Mouse (Mus musculus) neural tube, embryonic 14.5 days (tissue): ENCODE data around the gene Cmtm4. TPM values are rescaled to one million over a fixed set of nuclear protein-coding genes. Genes with fewer than 3 reads are reported as not detected.

Experiments used
- ATAC-seq: fragments of 200-750 bp; cut with Nextera tagmentation; 2 replicates; pipeline ENCODE4 v1.8.0; 2017; ENCODE audit warnings: low read depth, mild to moderate bottlenecking, moderate TSS enrichment, moderate library complexity
- H3K27ac ChIP-seq: fragments of 300-500 bp; sonication (generic); 2 replicates; pipeline ENCODE4 v1.5.1; 2014; ENCODE audit warnings: low read depth, mild to moderate bottlenecking, control low read depth, low read length, moderate library complexity, mixed read lengths
- H3K27me3 ChIP-seq: fragments of 300-500 bp; sonication (generic); 2 replicates; pipeline ENCODE4 v1.6.1; 2014; ENCODE audit warnings: low read length; ENCODE audit not compliant: control insufficient read depth, insufficient read depth
- H3K36me3 ChIP-seq: fragments of 300-500 bp; sonication (generic); 2 replicates; pipeline ENCODE4 v1.6.1; 2014; ENCODE audit warnings: low read length, mixed read lengths; ENCODE audit not compliant: control insufficient read depth, insufficient read depth
- H3K4me1 ChIP-seq: fragments of 300-500 bp; sonication (generic); 2 replicates; pipeline ENCODE4 v1.6.1; 2014; ENCODE audit warnings: low read length; ENCODE audit not compliant: control insufficient read depth, insufficient read depth
- H3K4me2 ChIP-seq: fragments of 300-500 bp; sonication (generic); 2 replicates; pipeline ENCODE4 v1.6.1; 2014; ENCODE audit warnings: mild to moderate bottlenecking, low read depth, low read length, control low read depth
- H3K4me3 ChIP-seq: fragments of 300-500 bp; sonication (generic); 2 replicates; pipeline ENCODE4 v1.5.1; 2014; ENCODE audit warnings: low read depth, low read length, control low read depth, mixed read lengths
- H3K9ac ChIP-seq: fragments of 300-500 bp; sonication (generic); replicated peaks from 2 replicates; pipeline ENCODE4 v1.6.1; 2014; ENCODE audit warnings: low read depth, mild to moderate bottlenecking, control low read depth, low read length, mixed read lengths
- H3K9me3 ChIP-seq: fragments of 300-500 bp; sonication (generic); 2 replicates; pipeline ENCODE4 v1.6.1; 2016; ENCODE audit warnings: low read length; ENCODE audit not compliant: control insufficient read depth
- WGBS: fragments of 180-500 bp; shearing (Covaris S2); extraction: QIAGEN DNeasy Blood & Tissue Kit; methylation state at CpG from one replicate; pipeline ENCODE4 v1.1.7; 2014; 5-methylcytosine and 5-hydroxymethylcytosine counted together
- polyA plus RNA-seq: library from polyadenylated mRNA; unstranded; fragments of >200 nt; fragmentation: Nextera tagmentation; extraction: Ambion mirVana; gene quantifications from 2 replicates; pipeline ENCODE4 v1.2.1, GENCODE M21; 2014

The Cmtm4 gene
- polyA plus RNA-seq, 1 experiment from 2014 or later = 3.9 TPM

- no peak overlapping the region for H3K4me3 ChIP-seq
- peaks cover 10% of the 10 kb centered on the region; the same call in 1 of the 2 replicates for H3K4me1 ChIP-seq
- no peaks in the 10 kb centered on the region for H3K9me3 ChIP-seq
- H3K36me3 ChIP-seq = no peaks in the 10 kb centered on the region
- no peaks in the 10 kb centered on the region for H3K27me3 ChIP-seq
- H3K9ac ChIP-seq = no peak overlapping the region
- H3K27ac ChIP-seq = no peak overlapping the region
- H3K4me2 ChIP-seq = no peak overlapping the region
- WGBS = 77% methylated on average over 11 of the region's 11 CpGs
- no peak for ATAC-seq
Observed at GRCm38 (mm10) chr8:104373779-104374178, 21.8 kb downstream of the Cmtm4 start.

GRCm38 (mm10) chr8:104371121-104371520 lies 24.5 kb downstream of the Cmtm4 start:
- 89% methylated on average over 6 of the region's 6 CpGs for WGBS
- Histone ChIP-seq H3K9me3 (no peaks in the 10 kb centered on the region), H3K27me3 (no peaks in the 10 kb centered on the region), H3K27ac (no peak overlapping the region), H3K4me1 (peaks cover 19% of the 10 kb centered on the region; the same call in 1 of the 2 replicates), H3K36me3 (no peaks in the 10 kb centered on the region), H3K4me2 (no peak overlapping the region), H3K9ac (no peak overlapping the region), H3K4me3 (no peak overlapping the region)
- ATAC-seq = no peak

GRCm38 (mm10) chr8:104370071-104370470 lies 25.5 kb downstream of the Cmtm4 start:
- Histone ChIP-seq H3K4me2 (no peak overlapping the region), H3K4me3 (no peak overlapping the region), H3K9ac (no peak overlapping the region), H3K9me3 (no peaks in the 10 kb centered on the region), H3K27ac (no peak overlapping the region), H3K4me1 (peaks cover 13% of the 10 kb centered on the region; the same call in 1 of the 2 replicates), H3K27me3 (no peaks in the 10 kb centered on the region), H3K36me3 (no peaks in the 10 kb centered on the region)
- no peak for ATAC-seq
- 57% methylated on average over 6 of the region's 6 CpGs for WGBS

- Histone ChIP-seq H3K4me2 (no peak overlapping the region), H3K4me1 (0 out of 2 replicates have a peak, but pooled peaks cover 9% of the 10 kb centered on the region), H3K4me3 (no peak overlapping the region), H3K36me3 (no peaks in the 10 kb centered on the region), H3K27me3 (no peaks in the 10 kb centered on the region), H3K9me3 (no peaks in the 10 kb centered on the region), H3K27ac (no peak overlapping the region), H3K9ac (no peak overlapping the region)
- 82% methylated on average over 12 of the region's 12 CpGs for WGBS
- ATAC-seq = no peak
Observed at GRCm38 (mm10) chr8:104369591-104369990, 26.0 kb downstream of the Cmtm4 start.

- Histone ChIP-seq H3K4me1 (0 out of 2 replicates have a peak, but pooled peaks cover 9% of the 10 kb centered on the region), H3K9me3 (no peaks in the 10 kb centered on the region), H3K27me3 (no peaks in the 10 kb centered on the region), H3K9ac (no peak overlapping the region), H3K27ac (no peak overlapping the region), H3K4me2 (no peak overlapping the region), H3K36me3 (no peaks in the 10 kb centered on the region), H3K4me3 (no peak overlapping the region)
- 18% methylated on average over 5 of the region's 5 CpGs for WGBS
- ATAC-seq = peak; percentile 52; the same call in 1 of the 2 replicates
Observed at GRCm38 (mm10) chr8:104367398-104367797, 28.2 kb downstream of the Cmtm4 start.

GRCm38 (mm10) chr8:104365695-104366094 lies 29.9 kb downstream of the Cmtm4 start:
- no peaks in the 10 kb centered on the region for H3K27me3 ChIP-seq
- H3K9me3 ChIP-seq = no peaks in the 10 kb centered on the region
- H3K4me3 ChIP-seq = no peak overlapping the region
- 90% methylated on average over 9 of the region's 9 CpGs for WGBS
- no peak for ATAC-seq
- H3K9ac ChIP-seq = no peak overlapping the region
- 0 out of 2 replicates have a peak, but pooled peaks cover 9% of the 10 kb centered on the region for H3K4me1 ChIP-seq
- H3K27ac ChIP-seq = no peak overlapping the region
- H3K4me2 ChIP-seq = no peak overlapping the region
- H3K36me3 ChIP-seq = no peaks in the 10 kb centered on the region

- H3K4me2 ChIP-seq = no peak overlapping the region
- H3K4me3 ChIP-seq = no peak overlapping the region
- WGBS = 75% methylated on average over 15 of the region's 15 CpGs
- no peaks in the 10 kb centered on the region for H3K27me3 ChIP-seq
- no peaks in the 10 kb centered on the region for H3K4me1 ChIP-seq
- H3K9ac ChIP-seq = no peak overlapping the region
- H3K9me3 ChIP-seq = no peaks in the 10 kb centered on the region
- H3K36me3 ChIP-seq = no peaks in the 10 kb centered on the region; the same call in none of the 2 replicates
- ATAC-seq = no peak
- no peak overlapping the region for H3K27ac ChIP-seq
Observed at GRCm38 (mm10) chr8:104359778-104360456, 35.7 kb downstream of the Cmtm4 start.

- H3K9me3 ChIP-seq = no peaks in the 10 kb centered on the region
- no peaks in the 10 kb centered on the region for H3K27me3 ChIP-seq
- H3K4me2 ChIP-seq = no peak overlapping the region
- no peak overlapping the region for H3K9ac ChIP-seq
- H3K36me3 ChIP-seq = no peaks in the 10 kb centered on the region; the same call in none of the 2 replicates
- no peak for ATAC-seq
- no peak overlapping the region for H3K4me3 ChIP-seq
- 86% methylated on average over 3 of the region's 3 CpGs for WGBS
- H3K4me1 ChIP-seq = no peaks in the 10 kb centered on the region
- H3K27ac ChIP-seq = no peak overlapping the region
Observed at GRCm38 (mm10) chr8:104358637-104359036, 37.0 kb downstream of the Cmtm4 start.

GRCm38 (mm10) chr8:104354504-104354903 lies 41.1 kb downstream of the Cmtm4 start:
- H3K9ac ChIP-seq = no peak overlapping the region
- H3K27me3 ChIP-seq = no peaks in the 10 kb centered on the region
- no peak overlapping the region for H3K4me3 ChIP-seq
- H3K4me1 ChIP-seq = no peaks in the 10 kb centered on the region
- no peak overlapping the region for H3K27ac ChIP-seq
- H3K4me2 ChIP-seq = no peak overlapping the region
- 92% methylated on average over 10 of the region's 10 CpGs for WGBS
- H3K9me3 ChIP-seq = no peaks in the 10 kb centered on the region
- ATAC-seq = no peak
- H3K36me3 ChIP-seq = no peaks in the 10 kb centered on the region; the same call in none of the 2 replicates
